Mouse (Mus musculus) layer of hippocampus, adult 2 months (tissue): Measurements from ENCODE around the gene Olfr967. TPM values are rescaled to one million over a fixed set of nuclear protein-coding genes. Genes with fewer than 3 reads are reported as not detected.
"Not testable (repeated sequence)": the region's sequence is repeated elsewhere in the genome, so short reads cannot be mapped to it uniquely, and the experiment has no call there.

Source experiments
- DNase-seq, 2 experiments: peaks; one replicate each; pipeline ENCODE4 v3.0.0; 2022; ENCODE audit warnings: low spot score in 2 of 2
- H3K27ac ChIP-seq: fragments of 200-600 bp; 2 replicates; pipeline ENCODE4 v1.8.1; 2022
- H3K4me3 ChIP-seq: fragments of 200-600 bp; 2 replicates; pipeline ENCODE4 v1.8.1; 2022; ENCODE audit warnings: mild to moderate bottlenecking
- CTCF ChIP-seq: fragments of 200-600 bp; conservative IDR thresholded peaks from 2 replicates; pipeline ENCODE4 v1.8.1; 2022; ENCODE audit warnings: antibody characterized with exemption, mild to moderate bottlenecking, moderate library complexity
- long read RNA-seq, 2 experiments: library from polyadenylated mRNA; stranded (forward); transcript quantifications; one replicate each; pipeline ENCODE4 v2.0.0; 2021; ENCODE audit warnings: borderline mapping rate in 2 of 2
- total RNA-seq, 2 experiments: library from RNA; stranded (reverse); gene quantifications; 2 replicates each; pipeline ENCODE4 v1.2.3; 2021

Gene Olfr967
- under 1 TPM in 1 of 2 experiments, not detected in 1; 0.41 TPM for total RNA-seq
- long read RNA-seq, experiment 1: 0 reads
- long read RNA-seq, experiment 2: 0 reads

- Histone ChIP-seq H3K27ac (peak within 1 kb of the TSS; percentile 44; the same call in 1 of the 2 replicates), H3K4me3 (no peak within 1 kb of the TSS)
- no peak for DNase-seq
- no peak for TF ChIP-seq CTCF
Measured at GRCm38 (mm10) chr9:39745949-39746348, at the start of gene Olfr967. Gene Olfr967 (plus strand): TSS chr9:39746249.

GRCm38 (mm10) chr9:39701123-39701522, 44.9 kb upstream of the Olfr967 start:
- H3K27ac ChIP-seq, DNase-seq: not testable (repeated sequence)

GRCm38 (mm10) chr9:39707017-39707416, 39.0 kb upstream of the Olfr967 start, which contains the start of gene Olfr149:
Gene Olfr149 (minus strand): TSS chr9:39707117.
- no peak for TF ChIP-seq CTCF
- DNase-seq: no peak
- no peak within 1 kb of the TSS for H3K27ac ChIP-seq
- no peak within 1 kb of the TSS for H3K4me3 ChIP-seq

More at GRCm38 (mm10) chr9:39701123-39701522, 44.9 kb upstream of the Olfr967 start:
- H3K4me3 ChIP-seq: not testable (repeated sequence)

GRCm38 (mm10) chr9:39708958-39709357, 37.1 kb upstream of the Olfr967 start:
- no peak for TF ChIP-seq CTCF
- Histone ChIP-seq H3K4me3 (no peak overlapping the region), H3K27ac (no peak overlapping the region)
- DNase-seq: no peak

GRCm38 (mm10) chr9:39711053-39711452, 35.0 kb upstream of the Olfr967 start, which contains the start of gene Olfr965:
Gene Olfr965 (plus strand): TSS chr9:39711353.
- Histone ChIP-seq H3K4me3 (no peak within 1 kb of the TSS), H3K27ac (no peak within 1 kb of the TSS)
- TF ChIP-seq CTCF: no peak
- DNase-seq: no peak

GRCm38 (mm10) chr9:39730678-39731077, 15.4 kb upstream of the Olfr967 start, which contains the start of gene Olfr150:
Gene Olfr150 (plus strand): TSS chr9:39730978.
- H3K27ac ChIP-seq: no peak within 1 kb of the TSS
- TF ChIP-seq CTCF: no peak
- H3K4me3 ChIP-seq: no peak within 1 kb of the TSS
- no peak for DNase-seq

GRCm38 (mm10) chr9:39740741-39741140, 5.3 kb upstream of the Olfr967 start:
- H3K4me3 ChIP-seq: no peak overlapping the region
- no peak for DNase-seq
- H3K27ac ChIP-seq: no peak overlapping the region
- TF ChIP-seq CTCF: no peak

- Histone ChIP-seq H3K27ac (peak overlapping the region; percentile 44; the same call in 1 of the 2 replicates), H3K4me3 (no peak overlapping the region)
- TF ChIP-seq CTCF: no peak
- DNase-seq: peak in 1 of 2 experiments; percentile 71
Measured at GRCm38 (mm10) chr9:39746428-39746827, 379 bp downstream of the Olfr967 start.

- no peak within 1 kb of the TSS for H3K27ac ChIP-seq
- no peak for TF ChIP-seq CTCF
- no peak for DNase-seq
- H3K4me3 ChIP-seq: no peak within 1 kb of the TSS
Measured at GRCm38 (mm10) chr9:39783153-39783552, 37.1 kb downstream of the Olfr967 start, which contains the start of gene Olfr968. Gene Olfr968 (minus strand): TSS chr9:39783253.

GRCm38 (mm10) chr9:39790558-39790957, 44.5 kb downstream of the Olfr967 start, which contains the start of gene Olfr969:
Gene Olfr969 (plus strand): TSS chr9:39790945.
- DNase-seq: no peak

More at GRCm38 (mm10) chr9:39790558-39790957, 44.5 kb downstream of the Olfr967 start, which contains the start of gene Olfr969:
- H3K27ac ChIP-seq: no peak within 1 kb of the TSS
- TF ChIP-seq CTCF: no peak
- no peak within 1 kb of the TSS for H3K4me3 ChIP-seq

Other genes starting within 250 kb of the Olfr967 start
- gene Olfr957, start 230.4 kb upstream of the Olfr967 start, total RNA-seq: not detected
- gene Olfr958, start 192.2 kb upstream of the Olfr967 start, total RNA-seq: not detected
- gene Olfr959, start 170.7 kb upstream of the Olfr967 start, total RNA-seq: not detected
- 1 to 10 TPM; 3.3 to 4.1 TPM for gene AW551984, start 141.8 kb upstream of the Olfr967 start, total RNA-seq
- gene Olfr148, start 135.6 kb upstream of the Olfr967 start, total RNA-seq: not detected
- gene Olfr960, start 124.9 kb upstream of the Olfr967 start, total RNA-seq: not detected
- gene Olfr961, start 101.2 kb upstream of the Olfr967 start, total RNA-seq: not detected
- not detected for gene Olfr963, start 79.0 kb upstream of the Olfr967 start, total RNA-seq
- not detected for gene Olfr149, start 39.1 kb upstream of the Olfr967 start, total RNA-seq
- gene Olfr965, start 34.9 kb upstream of the Olfr967 start, total RNA-seq: not detected
- not detected for gene Olfr150, start 15.3 kb upstream of the Olfr967 start, total RNA-seq
- not detected for gene Olfr968, start 37.0 kb downstream of the Olfr967 start, total RNA-seq
- not detected for gene Olfr969, start 44.7 kb downstream of the Olfr967 start, total RNA-seq
- gene Olfr970, start 62.6 kb downstream of the Olfr967 start, total RNA-seq: not detected
- gene Olfr971, start 90.6 kb downstream of the Olfr967 start, total RNA-seq: not detected
- gene Olfr972, start 120.2 kb downstream of the Olfr967 start, total RNA-seq: not detected
- not detected for gene Olfr229, start 161.1 kb downstream of the Olfr967 start, total RNA-seq
- not detected for gene Olfr974, start 191.3 kb downstream of the Olfr967 start, total RNA-seq
- not detected for gene Olfr975, start 205.8 kb downstream of the Olfr967 start, total RNA-seq
- not detected for gene Olfr976, start 214.9 kb downstream of the Olfr967 start, total RNA-seq
- not detected for gene Olfr978, start 245.9 kb downstream of the Olfr967 start, total RNA-seq